Mouse (Mus musculus) G1E-ER4 (cell line): ENCODE results near the gene Olfr1181. TPM values are rescaled to one million over a fixed set of nuclear protein-coding genes. Genes with fewer than 3 reads are reported as not detected.
"Not testable (repeated sequence)": the region's sequence is repeated elsewhere in the genome, so short reads cannot be mapped to it uniquely, and the experiment has no call there.

Experiments
- GATA1 ChIP-seq: IDR thresholded peaks from one replicate; pipeline ENCODE4 v1.8.0; 2012; ENCODE audit warnings: low read length, inconsistent platforms
- polyA plus RNA-seq: library from polyadenylated mRNA; stranded (reverse); fragments of >175 nt; gene quantifications from 2 replicates; pipeline ENCODE4 v1.2.3, GENCODE M21; 2012

The Olfr1181 gene
- not detected in 2 replicates for polyA plus RNA-seq

- TF ChIP-seq GATA1, result no peak
Measured at GRCm38 (mm10) chr2:88426071-88426470, at the start of gene Olfr1181. TSS of gene Olfr1181 (minus strand) at chr2:88426171.

- not testable (repeated sequence) for TF ChIP-seq GATA1
Measured at GRCm38 (mm10) chr2:88454567-88454966, 28.6 kb upstream of the Olfr1181 start, which contains the start of gene Olfr1183. TSS of gene Olfr1183 (plus strand) at chr2:88454867.

GRCm38 (mm10) chr2:88449031-88449430 lies 23.1 kb upstream of the Olfr1181 start, which contains the start of gene Gm13757:
TSS of gene Gm13757 (minus strand) at chr2:88449131.
- no peak for TF ChIP-seq GATA1

GRCm38 (mm10) chr2:88419051-88419450 lies 6.9 kb downstream of the Olfr1181 start, which contains the start of gene Olfr1180:
TSS of gene Olfr1180 (minus strand) at chr2:88419151.
- no peak for TF ChIP-seq GATA1

- no peak for TF ChIP-seq GATA1
Measured at GRCm38 (mm10) chr2:88406353-88406752, 19.6 kb downstream of the Olfr1181 start, which contains the start of gene Olfr1179. TSS of gene Olfr1179 (minus strand) at chr2:88406453.

GRCm38 (mm10) chr2:88386762-88387161 lies 39.2 kb downstream of the Olfr1181 start, which contains the start of gene Olfr1178:
TSS of gene Olfr1178 (plus strand) at chr2:88387062.
- TF ChIP-seq GATA1, result no peak

Other genes starting within 250 kb of the Olfr1181 start
- not detected in 2 replicates for gene Olfr1168, start 244.3 kb downstream of the Olfr1181 start, polyA plus RNA-seq
- not detected in 2 replicates for gene Olfr1170, start 197.8 kb downstream of the Olfr1181 start, polyA plus RNA-seq
- not detected in 2 replicates for gene Olfr1173, start 146.3 kb downstream of the Olfr1181 start, polyA plus RNA-seq
- not detected in 2 replicates for gene Olfr1174-ps, start 111.0 kb downstream of the Olfr1181 start, polyA plus RNA-seq
- gene Olfr1175-ps, start 99.0 kb downstream of the Olfr1181 start, polyA plus RNA-seq, result not detected in 2 replicates
- not detected in 2 replicates for gene Olfr1176, start 89.5 kb downstream of the Olfr1181 start, polyA plus RNA-seq
- not detected in 2 replicates for gene Olfr1177-ps, start 79.7 kb downstream of the Olfr1181 start, polyA plus RNA-seq
- not detected in 2 replicates for gene Olfr1178, start 39.1 kb downstream of the Olfr1181 start, polyA plus RNA-seq
- gene Olfr1179, start 19.7 kb downstream of the Olfr1181 start, polyA plus RNA-seq, result not detected in 2 replicates
- not detected in 2 replicates for gene Olfr1180, start 7.0 kb downstream of the Olfr1181 start, polyA plus RNA-seq
- gene Gm13757, start 23.0 kb upstream of the Olfr1181 start, polyA plus RNA-seq, result not detected in 2 replicates
- not detected in 2 replicates for gene Olfr1183, start 28.7 kb upstream of the Olfr1181 start, polyA plus RNA-seq
- gene Olfr1184, start 57.4 kb upstream of the Olfr1181 start, polyA plus RNA-seq, result not detected in 2 replicates
- gene Olfr1185-ps1, start 67.1 kb upstream of the Olfr1181 start, polyA plus RNA-seq, result not detected in 2 replicates
- gene Olfr1186, start 92.4 kb upstream of the Olfr1181 start, polyA plus RNA-seq, result not detected in 2 replicates
- gene Olfr1188, start 130.8 kb upstream of the Olfr1181 start, polyA plus RNA-seq, result not detected in 2 replicates
- not detected in 2 replicates for gene Olfr1189, start 160.3 kb upstream of the Olfr1181 start, polyA plus RNA-seq
- gene Olfr1191-ps1, start 214.4 kb upstream of the Olfr1181 start, polyA plus RNA-seq, result not detected in 2 replicates
- not detected in 2 replicates for gene Olfr1192-ps1, start 222.3 kb upstream of the Olfr1181 start, polyA plus RNA-seq
- not detected in 2 replicates for gene Olfr1193, start 249.5 kb upstream of the Olfr1181 start, polyA plus RNA-seq